Mouse (Mus musculus): ENCODE measurements around the gene Arhgap35.
"Not testable (repeated sequence)": the region's sequence is repeated elsewhere in the genome, so short reads cannot be mapped to it uniquely, and the experiment has no call there.

Gene Arhgap35

GRCm38 (mm10) chr7:16614888-16615715, at the start of gene Arhgap35:
TSS of gene Arhgap35 (minus strand) at chr7:16614993.
- DNase-seq: peak; percentile 99

GRCm38 (mm10) chr7:16644260-16644659, 29.5 kb upstream of the Arhgap35 start:
- no peak for DNase-seq

- not testable (repeated sequence) for DNase-seq
These were observed 28.3 kb upstream of the Arhgap35 start for GRCm38 (mm10) chr7:16643106-16643505.

GRCm38 (mm10) chr7:16639028-16639427, 24.2 kb upstream of the Arhgap35 start:
- DNase-seq: peak; percentile 50 to 74

GRCm38 (mm10) chr7:16635116-16635515, 20.3 kb upstream of the Arhgap35 start:
- no peak for DNase-seq

- DNase-seq: not testable (repeated sequence)
These were observed 19.1 kb upstream of the Arhgap35 start for GRCm38 (mm10) chr7:16633913-16634312.

GRCm38 (mm10) chr7:16631932-16632331, 17.1 kb upstream of the Arhgap35 start:
- no peak for DNase-seq

GRCm38 (mm10) chr7:16631025-16631424, 16.2 kb upstream of the Arhgap35 start:
- DNase-seq: no peak

- peak; percentile 39 to 59 for DNase-seq
These were observed 15.0 kb upstream of the Arhgap35 start for GRCm38 (mm10) chr7:16629598-16630296.

GRCm38 (mm10) chr7:16628096-16628771, 13.4 kb upstream of the Arhgap35 start:
- DNase-seq: peak; percentile 51 to 77

- peak in 1 of 2 experiments; percentile 26 for DNase-seq
These were observed 8.9 kb upstream of the Arhgap35 start for GRCm38 (mm10) chr7:16623687-16624086.

GRCm38 (mm10) chr7:16623131-16623530, 8.3 kb upstream of the Arhgap35 start:
- DNase-seq: no peak

GRCm38 (mm10) chr7:16621066-16621622, 6.4 kb upstream of the Arhgap35 start:
- peak; percentile 26 to 27 for DNase-seq

- DNase-seq: peak; percentile 85 to 89
These were observed 3.9 kb upstream of the Arhgap35 start for GRCm38 (mm10) chr7:16618661-16619211.

GRCm38 (mm10) chr7:16617045-16617444, 2.3 kb upstream of the Arhgap35 start:
- peak; percentile 63 to 84 for DNase-seq

GRCm38 (mm10) chr7:16614171-16614887, 464 bp downstream of the Arhgap35 start:
- peak; percentile 51 to 76 for DNase-seq

- peak in 1 of 2 experiments; percentile 29 for DNase-seq
These were observed 1.2 kb downstream of the Arhgap35 start for GRCm38 (mm10) chr7:16613461-16614170.

GRCm38 (mm10) chr7:16610345-16610744, 4.4 kb downstream of the Arhgap35 start:
- DNase-seq: no peak

- no peak for DNase-seq
These were observed 5.8 kb downstream of the Arhgap35 start for GRCm38 (mm10) chr7:16608961-16609360.

GRCm38 (mm10) chr7:16608046-16608445, 6.7 kb downstream of the Arhgap35 start:
- no peak for DNase-seq

GRCm38 (mm10) chr7:16606808-16607207, 8.0 kb downstream of the Arhgap35 start:
- not testable (repeated sequence) for DNase-seq
